Mouse (Mus musculus): Measurements from ENCODE around the gene Phf20.
A peak's percentile ranks its signal among the peaks of the same experiment; 100 is the strongest.
"Not testable (repeated sequence)": the region's sequence is repeated elsewhere in the genome, so short reads cannot be mapped to it uniquely, and the experiment has no call there.

The Phf20 gene

GRCm38 (mm10) chr2:156196302-156197128 lies at the start of gene Phf20:
Gene Phf20 (plus strand): TSS chr2:156196466.
- DNase-seq = peak; percentile 98 to 99

DNA sequence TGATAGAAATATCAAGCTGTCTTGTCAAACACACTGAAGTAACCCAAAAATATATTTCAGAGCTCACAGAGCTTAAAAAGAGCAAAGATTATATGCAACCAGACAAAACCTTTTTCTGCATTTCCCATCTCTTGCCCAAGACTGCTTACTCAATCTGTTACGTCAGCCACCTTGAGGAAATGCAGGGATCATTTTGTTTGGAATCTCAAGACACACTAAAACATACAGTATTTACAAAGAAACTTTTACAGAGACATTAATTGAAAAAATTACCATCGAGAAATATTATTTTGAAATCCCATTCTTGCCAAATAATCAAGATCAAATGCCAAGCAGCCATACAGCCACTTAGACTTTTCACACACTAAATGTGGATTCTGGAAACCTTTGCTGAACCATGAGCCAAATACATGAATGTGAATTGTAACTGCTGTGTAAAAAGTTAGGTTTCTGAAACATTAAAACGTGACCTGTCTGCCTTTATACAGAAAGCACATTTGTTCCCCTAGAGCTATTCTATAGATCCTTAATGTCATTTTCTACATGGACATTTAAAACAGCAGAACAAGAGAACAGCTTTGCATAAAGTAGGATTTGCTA lies 48.9 kb upstream of the Phf20 start:
- no peak for DNase-seq

DNA sequence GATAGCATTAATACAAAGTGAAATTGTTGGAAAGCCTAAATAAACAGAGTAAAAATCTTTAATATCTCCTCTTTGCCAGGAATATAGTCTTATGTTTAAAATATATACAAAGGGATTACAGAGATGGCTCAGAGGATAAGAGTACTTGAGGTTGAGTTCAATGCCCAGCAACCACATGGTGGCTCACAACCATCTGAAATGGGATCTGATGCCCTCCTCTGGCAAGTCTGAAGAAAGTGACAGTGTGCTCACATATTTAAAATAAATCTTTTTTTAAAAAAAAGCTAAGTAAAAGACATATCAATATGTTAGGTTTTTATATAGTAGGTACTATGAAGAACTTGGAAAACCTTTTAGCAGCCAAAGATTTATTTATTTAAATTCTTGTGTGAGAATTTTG lies 44.7 kb upstream of the Phf20 start:
- peak in 1 of 2 experiments; percentile 14 for DNase-seq

DNA sequence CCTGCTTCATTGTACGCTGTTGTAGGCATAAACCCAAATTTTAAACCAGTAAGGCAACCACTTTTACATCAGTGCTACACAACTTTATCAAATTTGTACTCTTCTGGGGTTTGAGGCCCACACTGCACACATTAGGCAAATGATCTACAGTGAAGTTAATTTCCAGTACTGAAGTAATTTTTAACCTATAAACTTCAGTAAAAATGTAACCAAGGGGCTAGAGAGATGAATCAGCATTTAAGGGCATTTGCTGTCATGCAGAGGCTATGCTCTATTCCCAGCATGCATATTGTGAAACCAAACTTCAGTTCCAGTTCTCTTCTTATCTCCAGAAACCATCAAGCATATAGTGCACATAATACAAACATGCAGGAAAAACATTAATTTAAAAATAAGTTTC lies 30.8 kb upstream of the Phf20 start:
- no peak for DNase-seq

DNA sequence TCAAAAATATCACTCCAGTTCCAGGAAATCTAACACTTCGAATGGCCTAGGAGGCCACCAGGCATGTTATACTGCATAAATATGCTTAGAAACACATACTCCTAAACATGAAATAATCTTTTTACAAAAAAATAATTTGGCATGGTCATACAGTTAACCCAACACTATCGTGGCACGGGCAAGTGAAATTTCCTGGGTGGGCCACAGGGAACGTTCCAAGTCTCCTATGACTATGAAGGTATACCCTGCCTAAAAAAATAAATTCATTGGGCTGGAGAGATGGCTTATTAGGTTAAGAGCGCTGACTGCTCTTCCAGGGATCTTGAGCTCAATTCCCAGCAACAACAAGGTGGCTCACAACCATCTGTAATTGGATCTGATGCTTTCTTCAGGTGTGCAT lies 29.7 kb upstream of the Phf20 start:
- no peak for DNase-seq

- no peak for DNase-seq
Observed at GRCm38 (mm10) chr2:156177079-156177478, 19.2 kb upstream of the Phf20 start.

DNA sequence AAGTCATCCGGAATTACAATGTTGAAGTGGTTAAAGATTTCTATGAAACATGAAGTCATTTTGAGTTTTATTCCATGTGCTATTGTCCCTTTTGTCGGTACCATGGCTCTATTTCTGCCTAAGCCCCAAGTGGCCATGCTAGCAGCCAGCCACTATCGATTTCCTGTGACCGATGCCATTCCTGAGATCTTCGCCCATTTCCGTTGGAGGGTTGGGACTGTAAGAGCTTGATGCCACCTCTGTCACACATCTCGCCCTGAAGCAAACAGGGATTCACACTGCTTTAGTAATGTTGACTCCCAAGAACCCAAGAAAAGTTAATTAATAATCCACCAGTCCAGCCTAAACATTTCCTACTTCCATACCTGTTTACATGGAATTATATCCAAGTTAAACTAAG lies 18.6 kb upstream of the Phf20 start:
- no peak for DNase-seq

GRCm38 (mm10) chr2:156179046-156179795 lies 17.0 kb upstream of the Phf20 start:
- peak; percentile 69 to 77 for DNase-seq

GRCm38 (mm10) chr2:156179796-156180093 lies 16.5 kb upstream of the Phf20 start:
- no peak for DNase-seq

DNA sequence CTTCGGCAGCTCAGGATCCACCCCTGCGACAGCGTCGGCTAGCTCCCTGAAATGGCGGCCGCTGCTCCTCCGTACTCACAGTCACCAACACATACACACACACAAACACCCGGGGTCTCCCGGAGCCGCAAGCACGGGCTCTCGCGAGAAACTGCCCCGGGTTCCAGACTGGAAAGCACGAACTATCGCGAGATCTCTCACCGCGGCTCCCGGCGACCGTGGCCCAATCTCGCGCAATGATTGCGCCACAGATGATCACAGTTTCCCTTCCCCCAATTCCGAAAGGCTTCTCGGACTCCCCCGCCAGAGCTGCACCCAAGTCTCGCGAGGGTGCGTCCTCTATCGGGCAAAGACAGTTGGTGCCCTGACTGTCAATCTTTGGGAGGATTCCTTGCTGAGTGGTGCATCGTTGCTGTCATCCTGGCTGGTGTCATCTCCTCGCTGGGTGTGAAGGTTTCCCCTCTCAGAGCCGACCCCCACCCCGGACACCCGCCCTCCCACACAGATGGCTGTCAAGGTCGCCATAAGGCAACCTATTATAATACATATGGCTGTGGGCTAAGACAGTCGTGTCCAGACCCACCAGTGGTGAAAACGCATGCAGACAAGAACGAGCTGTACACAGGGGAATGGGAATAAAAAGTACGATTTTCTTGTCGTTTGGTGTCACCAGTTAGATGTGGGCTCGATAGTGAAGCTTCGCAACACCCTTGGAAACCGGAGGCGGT lies 16.0 kb upstream of the Phf20 start, which contains the start of gene Rbm39:
Gene Rbm39, minus strand, starts transcription at position 145 of the 728 bp plus-strand sequence.
- DNase-seq = peak; percentile 99 to 100

GRCm38 (mm10) chr2:156180824-156181590 lies 15.3 kb upstream of the Phf20 start:
- peak in 1 of 2 experiments; percentile 32 for DNase-seq

DNA sequence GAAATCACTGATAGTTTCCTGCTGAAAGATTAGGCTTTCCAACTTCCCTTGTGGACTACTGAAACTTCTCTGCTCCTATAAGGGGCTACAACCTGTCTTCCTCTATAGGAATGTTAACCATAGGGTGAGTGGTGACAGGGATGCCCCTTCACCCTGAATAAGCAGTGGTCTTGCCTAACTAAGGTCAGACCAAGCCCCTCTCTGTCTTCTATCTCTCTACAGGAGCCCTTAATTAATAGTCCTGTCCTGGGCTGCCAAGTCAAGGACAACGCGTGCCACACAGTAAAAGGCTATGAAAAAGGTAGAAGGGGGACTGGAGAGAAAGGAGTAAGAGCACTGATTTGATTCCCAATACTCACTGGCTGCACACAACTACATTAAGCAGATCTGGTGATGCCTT lies 14.7 kb upstream of the Phf20 start:
- no peak for DNase-seq

- DNase-seq = not testable (repeated sequence)
Observed at GRCm38 (mm10) chr2:156189241-156189640, 7.0 kb upstream of the Phf20 start.

- no peak for DNase-seq
Observed at GRCm38 (mm10) chr2:156190004-156190896, 6.0 kb upstream of the Phf20 start.

DNA sequence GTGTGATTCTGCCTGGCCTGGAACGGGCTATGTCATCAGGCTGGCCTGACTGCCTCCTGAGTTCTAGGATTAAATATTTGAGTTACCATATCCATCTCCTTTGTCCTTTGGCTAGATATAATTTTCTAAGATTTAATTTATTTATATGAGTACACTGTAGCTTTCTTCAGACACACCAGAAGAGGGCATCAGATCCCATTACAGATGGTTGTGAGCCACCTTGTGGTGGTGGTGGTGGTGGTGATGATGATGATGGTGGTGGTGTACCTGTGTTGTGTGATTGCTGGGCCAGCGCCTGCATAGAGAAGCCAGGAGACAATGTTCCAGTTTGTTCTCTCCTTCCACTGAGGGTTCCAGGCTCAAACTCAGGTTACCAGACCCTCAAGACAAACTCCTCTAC lies 4.7 kb upstream of the Phf20 start:
- no peak for DNase-seq

DNA sequence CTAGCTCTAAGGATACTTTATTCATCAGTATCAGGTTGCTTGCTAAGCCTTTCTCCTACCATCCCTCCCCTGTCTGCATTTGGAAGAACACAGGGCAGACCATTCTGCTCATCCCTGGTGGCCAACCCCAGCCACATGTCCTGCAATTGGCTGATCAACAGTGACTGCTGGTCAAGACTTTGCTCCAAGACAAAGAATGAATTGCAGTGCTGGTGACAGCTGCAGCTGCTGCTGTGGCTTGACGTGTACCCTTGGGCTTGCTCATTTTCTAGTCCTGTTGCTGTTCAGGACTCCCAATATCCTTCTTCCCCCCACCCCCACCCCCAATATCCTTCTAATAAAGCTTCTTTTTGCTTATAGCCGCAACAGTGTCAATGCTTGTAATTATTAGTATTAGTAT lies 4.2 kb upstream of the Phf20 start:
- DNase-seq = no peak

- DNase-seq = no peak
Observed at GRCm38 (mm10) chr2:156193066-156193862, 3.0 kb upstream of the Phf20 start.

DNA sequence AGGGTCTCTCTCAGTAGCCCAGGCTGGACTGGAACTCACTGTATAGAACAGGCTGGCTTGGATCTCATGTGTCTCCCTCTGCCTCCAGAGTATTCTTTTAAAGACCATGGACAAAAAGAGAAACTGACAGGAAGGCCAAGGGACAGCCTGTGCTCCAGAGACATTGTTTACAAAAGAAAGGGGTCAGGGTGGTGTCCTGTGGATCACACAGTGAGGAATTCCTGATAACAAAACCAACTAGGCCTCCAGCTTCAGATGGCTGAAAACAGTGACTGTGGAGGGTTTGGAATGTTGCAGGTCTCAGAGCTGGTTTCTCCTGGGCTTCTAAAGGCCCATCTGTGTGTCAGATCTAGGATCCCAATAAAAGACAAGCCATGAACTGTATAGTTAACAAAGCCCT lies 1.7 kb upstream of the Phf20 start:
- DNase-seq = no peak

GRCm38 (mm10) chr2:156197129-156197911 lies 1.1 kb downstream of the Phf20 start:
- peak in 1 of 2 experiments; percentile 29 for DNase-seq

GRCm38 (mm10) chr2:156199944-156200343 lies 3.7 kb downstream of the Phf20 start:
- no peak for DNase-seq
